Mouse (Mus musculus): ENCODE data around the gene Plg. TPM values are rescaled to one million over a fixed set of nuclear protein-coding genes. Genes with fewer than 3 reads are reported as not detected.

The Plg gene
- not detected for polyA plus RNA-seq (2015; fragmentation: Illumina TruSeq; extraction: RNeasy Lipid Tissue Mini Kit (QIAGEN cat#74804); ENCODE audit: insufficient read depth, low read depth, low replicate concordance)

GRCm38 (mm10) chr17:12377981-12378705 lies at the start of gene Plg:
TSS of gene Plg (plus strand) at chr17:12378608.

Other genes with a start within 250 kb of the Plg start
- gene Map3k4, start 59.8 kb upstream of the Plg start, polyA plus RNA-seq (2015; fragmentation: Illumina TruSeq; extraction: RNeasy Lipid Tissue Mini Kit (QIAGEN cat#74804); ENCODE audit: insufficient read depth, low read depth, low replicate concordance) = 3.9 TPM
- 0.22 TPM for gene Slc22a3, start 129.1 kb downstream of the Plg start, polyA plus RNA-seq (2015; fragmentation: Illumina TruSeq; extraction: RNeasy Lipid Tissue Mini Kit (QIAGEN cat#74804); ENCODE audit: insufficient read depth, low read depth, low replicate concordance)
- not detected for gene Slc22a2, start 205.5 kb downstream of the Plg start, polyA plus RNA-seq (2015; fragmentation: Illumina TruSeq; extraction: RNeasy Lipid Tissue Mini Kit (QIAGEN cat#74804); ENCODE audit: insufficient read depth, low read depth, low replicate concordance)